Mouse (Mus musculus): ENCODE results near the gene Bend7. TPM values are rescaled to one million over a fixed set of nuclear protein-coding genes. Genes with fewer than 3 reads are reported as not detected.

Bend7 gene
- polyA plus RNA-seq, 1 experiment from 2014 or later: 6.2 TPM

GRCm38 (mm10) chr2:4785016-4785415, 67.4 kb downstream of the Bend7 start:
- peaks cover 22% of the 10 kb centered on the region for H3K4me1 ChIP-seq (replicated peaks)
- WGBS: 97% methylated on average over 6 of the region's 6 CpGs
- H3K9me3 ChIP-seq: no peaks in the 10 kb centered on the region
- no peak overlapping the region for H3K4me3 ChIP-seq
- H3K27me3 ChIP-seq: no peaks in the 10 kb centered on the region
- no peak overlapping the region for H3K9ac ChIP-seq
- ATAC-seq (ENCODE audit: low read depth): no peak
- H3K36me3 ChIP-seq: no peaks in the 10 kb centered on the region
- H3K4me2 ChIP-seq: no peak overlapping the region
- no peak overlapping the region for H3K27ac ChIP-seq (replicated peaks)

DNA sequence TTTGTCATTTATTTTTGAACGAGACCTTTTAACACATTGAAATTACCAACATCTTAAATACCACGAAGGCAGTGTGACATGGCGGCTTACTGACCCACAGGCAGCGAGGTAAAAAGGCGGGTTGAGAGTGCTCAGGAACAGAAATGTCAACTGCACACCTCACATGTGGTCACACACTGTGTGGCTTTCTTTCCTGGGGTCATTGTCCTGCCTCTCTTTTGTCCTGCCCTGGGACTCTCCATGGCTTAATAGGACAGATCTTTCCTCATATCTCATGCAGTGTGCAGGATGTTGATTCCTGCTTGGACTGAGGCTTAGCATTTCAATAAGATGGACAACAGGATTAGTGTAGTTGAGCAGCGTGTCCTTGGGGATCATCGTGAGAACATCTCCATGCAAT, 69.6 kb downstream of the Bend7 start:
- WGBS: 87% methylated on average over 7 of the region's 7 CpGs
- Histone ChIP-seq H3K9ac (no peak overlapping the region), H3K27ac (replicated peaks) (no peak overlapping the region)

DNA sequence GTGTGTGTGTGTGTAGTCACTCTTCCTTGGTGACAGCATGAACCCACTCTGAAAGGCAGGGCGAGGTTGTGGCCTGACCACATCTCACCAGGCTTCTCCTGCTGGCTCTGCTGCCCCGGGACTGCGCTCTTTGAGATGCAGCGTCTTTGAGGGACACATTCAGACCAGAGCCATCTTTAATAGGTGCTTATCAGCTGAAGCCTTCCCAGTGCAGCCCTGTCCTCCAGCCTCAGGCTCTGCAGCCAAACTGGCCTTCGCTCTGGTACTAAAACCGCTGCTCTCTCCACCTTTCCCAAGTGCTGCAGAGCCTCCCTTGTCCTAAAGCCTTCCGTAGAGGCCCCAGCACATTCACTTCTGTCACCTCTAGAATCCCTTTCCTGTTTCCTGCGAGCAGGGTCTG, 74.0 kb downstream of the Bend7 start:
- H3K36me3 ChIP-seq: no peaks in the 10 kb centered on the region
- H3K4me2 ChIP-seq: no peak overlapping the region
- H3K4me1 ChIP-seq (replicated peaks): no peaks in the 10 kb centered on the region
- no peaks in the 10 kb centered on the region for H3K9me3 ChIP-seq
- H3K27me3 ChIP-seq: no peaks in the 10 kb centered on the region
- ATAC-seq (ENCODE audit: low read depth): no peak
- no peak overlapping the region for H3K27ac ChIP-seq (replicated peaks)
- no peak overlapping the region for H3K9ac ChIP-seq
- WGBS: 87% methylated on average over 8 of the region's 8 CpGs
- H3K4me3 ChIP-seq: no peak overlapping the region

More for the DNA sequence above, 69.6 kb downstream of the Bend7 start:
- Histone ChIP-seq H3K4me3 (no peak overlapping the region), H3K36me3 (no peaks in the 10 kb centered on the region), H3K27me3 (no peaks in the 10 kb centered on the region), H3K4me2 (no peak overlapping the region), H3K9me3 (no peaks in the 10 kb centered on the region), H3K4me1 (replicated peaks) (peaks cover 20% of the 10 kb centered on the region)
- no peak for ATAC-seq (ENCODE audit: low read depth)

DNA sequence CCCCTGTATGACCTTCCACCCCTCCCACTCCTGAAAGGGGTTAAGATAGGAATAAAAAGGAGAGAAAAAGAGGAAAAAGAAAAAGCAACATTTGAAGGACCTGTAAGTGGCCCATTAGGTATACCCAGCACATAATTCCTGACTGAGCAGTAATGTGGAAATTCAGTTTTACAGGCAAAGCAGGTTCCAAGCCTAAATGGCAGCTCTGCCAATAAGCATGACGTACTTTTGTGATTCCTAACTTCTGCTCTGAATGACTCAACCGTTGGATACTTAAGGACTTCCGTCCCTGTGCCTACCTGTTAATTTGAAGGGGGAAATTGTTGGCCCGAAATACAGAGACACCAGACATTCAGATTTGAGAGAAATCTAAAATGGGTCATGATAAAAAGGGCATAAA, 74.9 kb downstream of the Bend7 start:
- Histone ChIP-seq H3K4me2 (no peak overlapping the region), H3K27me3 (no peaks in the 10 kb centered on the region), H3K9ac (no peak overlapping the region), H3K36me3 (no peaks in the 10 kb centered on the region), H3K4me3 (no peak overlapping the region), H3K27ac (replicated peaks) (no peak overlapping the region), H3K4me1 (replicated peaks) (no peaks in the 10 kb centered on the region), H3K9me3 (no peaks in the 10 kb centered on the region)
- whole genome bisulfite sequencing: 93% methylated on average over 4 of the region's 4 CpGs
- no peak for ATAC-seq (ENCODE audit: low read depth)

DNA sequence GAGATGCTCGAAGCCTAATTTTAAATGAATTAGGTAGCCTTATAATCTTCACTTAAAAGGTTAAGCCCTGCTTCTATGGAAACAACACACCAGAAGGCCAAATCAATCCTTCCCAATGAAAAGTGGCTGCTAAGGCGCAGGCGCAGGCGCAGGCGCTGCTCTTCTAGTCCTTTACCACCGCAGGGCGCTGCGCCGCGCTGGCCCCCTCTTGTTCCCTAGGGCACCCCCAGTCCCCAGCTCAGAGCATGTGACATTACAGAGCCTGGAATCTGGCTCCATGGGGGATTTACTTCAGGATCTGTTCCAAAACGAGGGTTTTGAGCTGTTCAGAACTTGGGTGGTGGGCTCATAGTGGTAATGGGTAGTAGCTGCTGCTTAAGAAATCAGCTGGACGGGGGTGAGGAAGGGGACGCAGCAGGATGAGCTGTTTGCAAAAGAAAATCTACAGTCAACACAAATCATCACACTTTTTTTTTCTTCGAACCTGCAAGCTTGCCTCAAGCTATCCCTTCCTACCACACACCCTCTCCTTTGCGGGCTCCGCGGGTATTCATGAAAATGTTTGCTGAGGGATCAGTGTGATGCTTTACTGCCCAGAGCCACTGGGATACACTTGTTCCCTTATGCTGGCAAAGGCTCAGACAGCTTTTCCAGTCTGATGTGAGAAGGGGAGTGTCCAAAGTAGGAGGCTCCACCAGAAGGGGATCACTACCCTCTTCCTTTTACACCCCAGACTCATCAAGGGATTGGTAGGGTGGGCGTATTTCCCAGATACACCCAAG, 85.0 kb downstream of the Bend7 start:
- 53% methylated on average over 18 of the region's 18 CpGs for WGBS
- Histone ChIP-seq H3K27me3 (no peaks in the 10 kb centered on the region), H3K9me3 (no peaks in the 10 kb centered on the region), H3K27ac (replicated peaks) (no peak overlapping the region), H3K36me3 (no peaks in the 10 kb centered on the region), H3K4me2 (0 out of 2 replicates have a peak overlapping the region, but pooled peaks have one; percentile 16), H3K9ac (no peak overlapping the region), H3K4me1 (replicated peaks) (peaks cover 12% of the 10 kb centered on the region), H3K4me3 (no peak overlapping the region)
- ATAC-seq (ENCODE audit: low read depth): no peak

GRCm38 (mm10) chr2:4816308-4816707, 98.7 kb downstream of the Bend7 start:
- no peaks in the 10 kb centered on the region for H3K27me3 ChIP-seq
- no peak overlapping the region for H3K9ac ChIP-seq
- H3K9me3 ChIP-seq: 0 out of 2 replicates have a peak, but pooled peaks cover 1% of the 10 kb centered on the region
- no peaks in the 10 kb centered on the region for H3K36me3 ChIP-seq
- no peak for ATAC-seq (ENCODE audit: low read depth)
- no peak overlapping the region for H3K4me3 ChIP-seq
- 45% methylated on average over 5 of the region's 5 CpGs for WGBS
- H3K4me2 ChIP-seq: no peak overlapping the region
- peaks cover 7% of the 10 kb centered on the region; the same call in 1 of the 2 replicates for H3K4me1 ChIP-seq (replicated peaks)
- H3K27ac ChIP-seq (replicated peaks): no peak overlapping the region

- 0 out of 2 replicates have a peak overlapping the region, but pooled peaks have one; percentile 7 for H3K4me2 ChIP-seq
- no peaks in the 10 kb centered on the region for H3K36me3 ChIP-seq
- WGBS: 5% methylated on average over 10 of the region's 10 CpGs
- peaks cover 5% of the 10 kb centered on the region; the same call in 1 of the 2 replicates for H3K9me3 ChIP-seq
- peaks cover 7% of the 10 kb centered on the region; the same call in 1 of the 2 replicates for H3K4me1 ChIP-seq (replicated peaks)
- no peak overlapping the region for H3K27ac ChIP-seq (replicated peaks)
- 0 out of 2 replicates have a peak, but pooled peaks have one; percentile 32 for ATAC-seq (ENCODE audit: low read depth)
- no peaks in the 10 kb centered on the region for H3K27me3 ChIP-seq
- H3K4me3 ChIP-seq: no peak overlapping the region
- no peak overlapping the region for H3K9ac ChIP-seq
Observed at GRCm38 (mm10) chr2:4817678-4818077, 100.0 kb downstream of the Bend7 start.

GRCm38 (mm10) chr2:4820230-4820629, 102.6 kb downstream of the Bend7 start:
- peaks cover 7% of the 10 kb centered on the region; the same call in 1 of the 2 replicates for H3K4me1 ChIP-seq (replicated peaks)
- no peaks in the 10 kb centered on the region; the same call in 1 of the 2 replicates for H3K27me3 ChIP-seq
- peaks cover 5% of the 10 kb centered on the region; the same call in 1 of the 2 replicates for H3K9me3 ChIP-seq
- no peaks in the 10 kb centered on the region for H3K36me3 ChIP-seq
- no peak overlapping the region for H3K4me2 ChIP-seq
- H3K27ac ChIP-seq (replicated peaks): no peak overlapping the region
- 87% methylated on average over 3 of the region's 3 CpGs for WGBS
- no peak overlapping the region for H3K4me3 ChIP-seq
- no peak for ATAC-seq (ENCODE audit: low read depth)
- H3K9ac ChIP-seq: no peak overlapping the region

DNA sequence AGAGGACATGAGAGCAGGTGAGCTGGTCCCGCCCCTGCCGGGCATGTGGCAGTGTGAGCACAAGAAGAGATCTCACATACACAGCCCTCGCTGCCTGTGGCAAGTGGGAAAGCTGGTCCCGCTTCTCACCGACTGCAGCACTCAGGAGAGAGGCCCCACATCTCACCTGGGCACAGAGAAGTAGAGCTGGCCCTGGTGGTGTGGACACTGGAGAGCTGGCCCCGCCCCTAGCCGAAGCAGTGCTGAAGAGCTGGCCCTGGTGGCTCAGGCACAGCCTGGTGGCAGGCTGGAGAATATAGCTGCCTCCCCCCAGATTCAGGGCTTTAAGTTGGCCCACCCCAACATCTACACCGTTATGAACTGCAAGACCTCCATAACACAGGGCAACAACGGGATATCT, 106.4 kb downstream of the Bend7 start:
- Histone ChIP-seq H3K27me3 (no peaks in the 10 kb centered on the region; the same call in 1 of the 2 replicates), H3K27ac (replicated peaks) (no peak overlapping the region), H3K4me2 (no peak overlapping the region), H3K9me3 (peaks cover 5% of the 10 kb centered on the region; the same call in 1 of the 2 replicates), H3K9ac (no peak overlapping the region), H3K4me3 (no peak overlapping the region), H3K4me1 (replicated peaks) (no peaks in the 10 kb centered on the region), H3K36me3 (no peaks in the 10 kb centered on the region)
- ATAC-seq (ENCODE audit: low read depth): no peak
- WGBS: 75% methylated on average over 9 of the region's 9 CpGs

GRCm38 (mm10) chr2:4828032-4828431, 110.4 kb downstream of the Bend7 start:
- Histone ChIP-seq H3K4me3 (no peak overlapping the region), H3K9me3 (no peaks in the 10 kb centered on the region), H3K27ac (replicated peaks) (no peak overlapping the region), H3K4me2 (no peak overlapping the region), H3K36me3 (no peaks in the 10 kb centered on the region), H3K9ac (no peak overlapping the region), H3K4me1 (replicated peaks) (no peaks in the 10 kb centered on the region), H3K27me3 (peaks cover 5% of the 10 kb centered on the region; the same call in 1 of the 2 replicates)
- ATAC-seq (ENCODE audit: low read depth): no peak
- WGBS: 81% methylated on average over 5 of the region's 5 CpGs

GRCm38 (mm10) chr2:4828446-4828997, 110.9 kb downstream of the Bend7 start:
- no peak for ATAC-seq (ENCODE audit: low read depth)
- WGBS: 93% methylated on average over 6 of the region's 6 CpGs
- Histone ChIP-seq H3K9ac (no peak overlapping the region), H3K4me3 (no peak overlapping the region), H3K36me3 (no peaks in the 10 kb centered on the region), H3K27ac (replicated peaks) (no peak overlapping the region), H3K4me2 (no peak overlapping the region), H3K4me1 (replicated peaks) (no peaks in the 10 kb centered on the region), H3K9me3 (no peaks in the 10 kb centered on the region), H3K27me3 (peaks cover 5% of the 10 kb centered on the region; the same call in 1 of the 2 replicates)

DNA sequence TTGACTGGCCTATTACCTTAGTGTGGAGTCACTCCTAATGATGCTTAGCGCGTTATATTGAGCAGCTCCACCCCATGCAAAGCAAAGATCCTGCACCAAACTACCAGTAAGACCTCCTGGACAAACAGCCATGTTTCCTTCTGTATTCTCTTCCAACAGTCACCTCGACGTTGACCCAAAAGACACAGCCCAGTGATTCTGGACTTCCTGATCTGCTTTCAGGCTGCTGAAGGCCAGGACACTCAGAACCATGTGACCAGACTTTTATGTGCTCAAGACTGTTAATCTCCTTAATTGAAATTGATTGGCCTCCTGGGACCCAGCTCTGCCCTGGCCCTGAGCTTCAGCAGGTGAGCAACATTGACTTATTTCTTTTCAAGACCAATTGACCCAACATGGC, 111.4 kb downstream of the Bend7 start:
- no peak overlapping the region for H3K9ac ChIP-seq
- peaks cover 4% of the 10 kb centered on the region; the same call in 1 of the 2 replicates for H3K4me1 ChIP-seq (replicated peaks)
- ATAC-seq (ENCODE audit: low read depth): no peak
- no peak overlapping the region for H3K4me3 ChIP-seq
- WGBS: 81% methylated on average over 4 of the region's 4 CpGs
- peaks cover 5% of the 10 kb centered on the region; the same call in 1 of the 2 replicates for H3K27me3 ChIP-seq
- no peaks in the 10 kb centered on the region for H3K9me3 ChIP-seq
- H3K27ac ChIP-seq (replicated peaks): no peak overlapping the region
- H3K36me3 ChIP-seq: no peaks in the 10 kb centered on the region
- H3K4me2 ChIP-seq: no peak overlapping the region

Data from neural tube, embryonic 13.5 days (tissue).